Comparison of ENCODE assay signal across 14 mouse cellular contexts in the genomic region with DNA sequence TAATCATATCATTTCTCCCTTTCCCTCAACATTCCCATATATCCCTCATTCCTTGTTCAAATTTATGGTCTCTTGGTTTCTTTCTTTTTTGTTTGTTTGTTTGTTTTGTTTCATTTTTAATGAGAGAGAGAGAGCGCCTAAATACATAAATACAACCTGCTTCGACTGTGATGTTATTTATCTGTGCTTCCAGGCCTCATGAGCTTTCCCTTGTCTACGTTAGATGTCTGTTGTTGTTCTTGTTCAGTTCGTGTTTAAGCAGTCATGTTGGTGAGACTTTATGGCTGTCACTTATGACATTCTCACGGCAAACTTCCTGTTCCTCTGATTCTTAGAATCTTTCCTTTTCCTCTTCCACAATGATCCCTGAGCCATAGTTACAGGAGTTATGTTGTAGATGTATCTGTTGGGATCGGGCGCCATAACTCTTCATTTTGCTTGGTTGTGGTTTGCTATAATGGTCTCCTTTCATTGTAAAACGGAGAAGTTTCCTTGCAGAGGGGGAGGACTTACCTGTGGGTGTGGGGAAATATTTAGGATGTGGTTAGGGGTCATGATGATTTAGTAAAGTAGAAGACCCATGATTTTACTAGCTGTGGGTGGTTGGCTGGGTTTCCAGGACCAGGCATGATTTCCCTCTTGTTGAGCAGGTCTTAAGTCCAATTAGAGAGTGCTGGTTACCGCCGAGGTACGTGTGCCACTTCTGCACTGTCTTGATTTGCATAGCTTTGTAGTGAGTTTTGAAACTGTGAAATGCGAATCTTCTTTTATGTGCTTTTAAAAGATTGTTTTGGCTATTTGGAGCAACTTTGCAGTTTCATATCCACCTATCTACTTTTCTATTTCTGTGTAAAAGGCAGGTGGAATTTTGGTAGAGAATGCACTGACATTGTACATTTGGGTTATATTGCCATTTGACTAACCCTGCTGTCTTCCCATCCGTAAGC.
"Had no signal": no experiment of that assay in that cellular context is flagged by ENCODE, and none has a peak within 500 bp of the region (broad histone marks: within the 10 kb centered on the region; RNA-seq: fewer than 3 reads in every experiment).

No protein-coding gene starts in this region.

- H3K9ac ChIP-seq: limb, embryonic 15.5 days; liver, embryonic 14.5 days; liver, postnatal 0 days; midbrain, embryonic 13.5 days had no signal

- H3K4me3 ChIP-seq: layer of hippocampus, adult 2 months; limb, embryonic 15.5 days; midbrain, embryonic 10.5 days; midbrain, embryonic 13.5 days had no signal

- H3K36me3 ChIP-seq: limb, embryonic 15.5 days; midbrain, embryonic 13.5 days had no signal

- H3K9me3 ChIP-seq: limb, embryonic 15.5 days; midbrain, embryonic 13.5 days had no signal

- H3K27me3 ChIP-seq: limb, embryonic 15.5 days; midbrain, embryonic 13.5 days had no signal

- H3K4me2 ChIP-seq: limb, embryonic 15.5 days; liver, embryonic 11.5 days; midbrain, embryonic 13.5 days had no signal

- ATAC-seq: liver, postnatal 0 days; midbrain, embryonic 13.5 days; midbrain, embryonic 16.5 days had no signal

- H3K27ac ChIP-seq: kidney, postnatal 0 days; layer of hippocampus, adult 2 months; limb, embryonic 15.5 days; liver, embryonic 14.5 days; midbrain, embryonic 10.5 days; midbrain, embryonic 13.5 days had no signal

- DNase-seq: layer of hippocampus, adult 9-11 months; liver, postnatal 0 days; lung, postnatal 14 days; lung, postnatal 4 days; thymus, adult 18-20 months; thymus, postnatal 36 days had no signal
